Mouse (Mus musculus) MEL (cell line): ENCODE data around the gene Efr3b. TPM values are rescaled to one million over a fixed set of nuclear protein-coding genes. Genes with fewer than 3 reads are reported as not detected.
A peak's percentile ranks its signal among the peaks of the same experiment; 100 is the strongest.

Experiments used
- DNase-seq: peaks from one replicate; pipeline ENCODE4 v3.0.0; 2011; ENCODE audit warnings: low read depth, low spot score
- H3K27ac ChIP-seq: 2 replicates; pipeline ENCODE4 v1.5.1; 2012; ENCODE audit warnings: low read depth, mild to moderate bottlenecking, control low read depth, low read length, moderate library complexity; ENCODE audit not compliant: control insufficient read depth
- H3K27me3 ChIP-seq, 2 experiments: fragments of 150-350 bp in 1 of 2; sonication (generic) in 1 of 2; 2 replicates each; pipeline ENCODE4 v1.6.1; 2012; ENCODE audit warnings: low read length in 2 of 2, mild to moderate bottlenecking in 2 of 2, improper control_type of control experiment in 1 of 2, moderate library complexity in 1 of 2; ENCODE audit not compliant: insufficient read depth in 2 of 2, control insufficient read depth in 1 of 2
- H3K36me3 ChIP-seq, 2 experiments: 2 replicates each; pipeline ENCODE4 v1.6.1; 2012 to 2014; ENCODE audit warnings: low read length in 2 of 2, improper control_type of control experiment in 1 of 2, inconsistent platforms in 1 of 2, mild to moderate bottlenecking in 1 of 2; ENCODE audit not compliant: insufficient read depth in 2 of 2, control insufficient read depth in 1 of 2
- H3K4me1 ChIP-seq, 2 experiments: fragments of 150-350 bp in 1 of 2; sonication (generic) in 1 of 2; 2 replicates each; pipeline ENCODE4 v1.6.1; 2012; ENCODE audit warnings: low read length in 2 of 2, improper control_type of control experiment in 1 of 2, mild to moderate bottlenecking in 1 of 2; ENCODE audit not compliant: insufficient read depth in 2 of 2, control insufficient read depth in 1 of 2
- H3K4me3 ChIP-seq, 2 experiments: fragments of 150-350 bp in 1 of 2; sonication (generic) in 1 of 2; 2 replicates each; pipeline ENCODE4 v1.5.1; 2012; ENCODE audit warnings: low read depth in 2 of 2, low read length in 2 of 2, mild to moderate bottlenecking in 2 of 2, moderate library complexity in 2 of 2, control low read depth in 1 of 2, improper control_type of control experiment in 1 of 2; ENCODE audit not compliant: control insufficient read depth in 1 of 2, insufficient read depth in 1 of 2
- H3K79me2 ChIP-seq: 2 replicates; pipeline ENCODE4 v1.6.1; 2012; ENCODE audit warnings: mild to moderate bottlenecking, low read length, moderate library complexity; ENCODE audit not compliant: control insufficient read depth, poor library complexity, insufficient read depth
- H3K9ac ChIP-seq: 2 replicates; pipeline ENCODE4 v1.6.1; 2012; ENCODE audit warnings: low read depth, mild to moderate bottlenecking, control low read depth, low read length, moderate library complexity; ENCODE audit not compliant: control insufficient read depth, poor library complexity, severe bottlenecking
- H3K9me3 ChIP-seq: fragments of 150-350 bp; sonication (generic); replicated peaks from 2 replicates; pipeline ENCODE4 v1.6.1; 2012; ENCODE audit warnings: mild to moderate bottlenecking, low read length, improper control_type of control experiment, moderate library complexity; ENCODE audit not compliant: insufficient read depth
- BHLHE40 ChIP-seq: IDR thresholded peaks from 2 replicates; pipeline ENCODE4 v1.6.1; 2012; ENCODE audit warnings: low read depth, mild to moderate bottlenecking, inconsistent platforms, low read length, improper control_type of control experiment, borderline replicate concordance
- CHD1 ChIP-seq: IDR thresholded peaks from 2 replicates; pipeline ENCODE4 v1.6.1; 2012; ENCODE audit warnings: low read depth, mild to moderate bottlenecking, inconsistent platforms, low read length, improper control_type of control experiment
- CHD2 ChIP-seq: IDR thresholded peaks from 2 replicates; pipeline ENCODE4 v1.6.1; 2011; ENCODE audit warnings: low read length, improper control_type of control experiment
- CTCF ChIP-seq, 3 experiments: IDR thresholded peaks in 2 of 3; conservative IDR thresholded peaks in 1 of 3; 2 replicates each; pipeline ENCODE4 v1.5.1; 2011 to 2012; ENCODE audit warnings: low read length in 3 of 3, low read depth in 2 of 3, mild to moderate bottlenecking in 2 of 3, improper control_type of control experiment in 1 of 3, inconsistent platforms in 1 of 3, mixed read lengths in 1 of 3, moderate library complexity in 1 of 3; ENCODE audit not compliant: control insufficient read depth in 1 of 3, insufficient read depth in 1 of 3, poor library complexity in 1 of 3, severe bottlenecking in 1 of 3
- ELF1 ChIP-seq: IDR thresholded peaks from 2 replicates; pipeline ENCODE4 v1.6.1; 2014; ENCODE audit warnings: low read depth, mild to moderate bottlenecking, inconsistent platforms, low read length, improper control_type of control experiment, moderate library complexity
- EP300 ChIP-seq, 2 experiments: IDR thresholded peaks; 2 replicates each; pipeline ENCODE4 v1.6.1; 2011; ENCODE audit warnings: improper control_type of control experiment in 2 of 2, low read length in 2 of 2, low read depth in 1 of 2, mild to moderate bottlenecking in 1 of 2
- ETS1 ChIP-seq: IDR thresholded peaks from 2 replicates; pipeline ENCODE4 v1.6.1; 2012; ENCODE audit warnings: low read depth, mild to moderate bottlenecking, inconsistent platforms, low read length, improper control_type of control experiment, moderate library complexity
- GABPA ChIP-seq: IDR thresholded peaks from 2 replicates; pipeline ENCODE4 v1.6.1; 2012; ENCODE audit warnings: low read depth, mild to moderate bottlenecking, inconsistent platforms, low read length, improper control_type of control experiment, moderate library complexity
- HCFC1 ChIP-seq: IDR thresholded peaks from 2 replicates; pipeline ENCODE4 v1.6.1; 2012; ENCODE audit warnings: low read depth, mild to moderate bottlenecking, inconsistent platforms, low read length, improper control_type of control experiment, moderate library complexity
- JUND ChIP-seq: IDR thresholded peaks from 2 replicates; pipeline ENCODE4 v1.6.1; 2011; ENCODE audit warnings: low read depth, mild to moderate bottlenecking, improper control_type of control experiment, low read length
- MAFK ChIP-seq: IDR thresholded peaks from 2 replicates; pipeline ENCODE4 v1.6.1; 2011; ENCODE audit warnings: low read depth, mild to moderate bottlenecking, low read length, improper control_type of control experiment, borderline replicate concordance
- MAX ChIP-seq: IDR thresholded peaks from 2 replicates; pipeline ENCODE4 v1.6.1; 2011; ENCODE audit warnings: low read length, improper control_type of control experiment
- MAZ ChIP-seq: IDR thresholded peaks from 2 replicates; pipeline ENCODE4 v1.6.1; 2012; ENCODE audit warnings: low read depth, mild to moderate bottlenecking, inconsistent platforms, low read length, improper control_type of control experiment
- MXI1 ChIP-seq: IDR thresholded peaks from 2 replicates; pipeline ENCODE4 v1.6.1; 2011; ENCODE audit warnings: mild to moderate bottlenecking, low read depth, low read length, improper control_type of control experiment
- MYB ChIP-seq: IDR thresholded peaks from 2 replicates; pipeline ENCODE4 v1.6.1; 2011; ENCODE audit warnings: mild to moderate bottlenecking, low read depth, low read length, improper control_type of control experiment
- MYC ChIP-seq: IDR thresholded peaks from 2 replicates; pipeline ENCODE4 v1.6.1; 2011; ENCODE audit warnings: low read depth, mild to moderate bottlenecking, low read length, improper control_type of control experiment, moderate library complexity
- NELFE ChIP-seq: IDR thresholded peaks from 2 replicates; pipeline ENCODE4 v1.6.1; 2011; ENCODE audit warnings: low read depth, low read length, improper control_type of control experiment
- POLR2A ChIP-seq, 2 experiments: IDR thresholded peaks; 2 replicates each; pipeline ENCODE4 v1.6.1; 2011 to 2012; ENCODE audit warnings: low read length in 2 of 2, mild to moderate bottlenecking in 2 of 2, control low read depth in 1 of 2, improper control_type of control experiment in 1 of 2, low read depth in 1 of 2, moderate library complexity in 1 of 2; ENCODE audit not compliant: control insufficient read depth in 1 of 2, insufficient read depth in 1 of 2, poor library complexity in 1 of 2
- POLR2AphosphoS2 ChIP-seq: IDR thresholded peaks from 2 replicates; pipeline ENCODE4 v1.6.1; 2011; ENCODE audit warnings: low read length, improper control_type of control experiment
- RCOR1 ChIP-seq: IDR thresholded peaks from 2 replicates; pipeline ENCODE4 v1.6.1; 2012; ENCODE audit warnings: low read depth, mild to moderate bottlenecking, inconsistent platforms, low read length, improper control_type of control experiment
- SIN3A ChIP-seq: IDR thresholded peaks from 2 replicates; pipeline ENCODE4 v1.6.1; 2012; ENCODE audit warnings: low read length, improper control_type of control experiment, inconsistent platforms
- SMC3 ChIP-seq: IDR thresholded peaks from 2 replicates; pipeline ENCODE4 v1.6.1; 2011; ENCODE audit warnings: low read depth, low read length, improper control_type of control experiment
- TAL1 ChIP-seq: IDR thresholded peaks from 2 replicates; pipeline ENCODE4 v1.6.1; 2012; ENCODE audit warnings: mild to moderate bottlenecking, inconsistent platforms, low read length, moderate library complexity, mixed read lengths
- TBP ChIP-seq: IDR thresholded peaks from 2 replicates; pipeline ENCODE4 v1.8.0; 2011; ENCODE audit warnings: low read depth, low read length, improper control_type of control experiment
- TCF12 ChIP-seq: IDR thresholded peaks from 2 replicates; pipeline ENCODE4 v1.6.1; 2014; ENCODE audit warnings: low read depth, mild to moderate bottlenecking, inconsistent platforms, low read length, improper control_type of control experiment, moderate library complexity
- UBTF ChIP-seq: IDR thresholded peaks from 2 replicates; pipeline ENCODE4 v1.6.1; 2012; ENCODE audit warnings: low read depth, mild to moderate bottlenecking, inconsistent platforms, low read length, improper control_type of control experiment, moderate library complexity, borderline replicate concordance; ENCODE audit not compliant: insufficient read depth
- USF1 ChIP-seq: IDR thresholded peaks from 2 replicates; pipeline ENCODE4 v1.6.1; 2014; ENCODE audit warnings: low read depth, mild to moderate bottlenecking, inconsistent platforms, low read length, improper control_type of control experiment, moderate library complexity
- USF2 ChIP-seq, 2 experiments: IDR thresholded peaks; 2 replicates each; pipeline ENCODE4 v1.6.1; 2011 to 2012; ENCODE audit warnings: improper control_type of control experiment in 2 of 2, low read length in 2 of 2, borderline replicate concordance in 1 of 2, inconsistent platforms in 1 of 2, low read depth in 1 of 2, mild to moderate bottlenecking in 1 of 2; ENCODE audit not compliant: insufficient read depth in 1 of 2
- ZC3H11A ChIP-seq: IDR thresholded peaks from 2 replicates; pipeline ENCODE4 v1.6.1; 2012; ENCODE audit warnings: low read depth, mild to moderate bottlenecking, inconsistent platforms, low read length, improper control_type of control experiment
- ZKSCAN1 ChIP-seq: IDR thresholded peaks from 2 replicates; pipeline ENCODE4 v1.6.1; 2012; ENCODE audit warnings: low read depth, mild to moderate bottlenecking, inconsistent platforms, low read length, improper control_type of control experiment, moderate library complexity
- ZMIZ1 ChIP-seq: IDR thresholded peaks from 2 replicates; pipeline ENCODE4 v1.6.1; 2012; ENCODE audit warnings: low read depth, mild to moderate bottlenecking, inconsistent platforms, low read length, improper control_type of control experiment, moderate library complexity
- ZNF384 ChIP-seq: IDR thresholded peaks from 2 replicates; pipeline ENCODE4 v1.6.1; 2012; ENCODE audit warnings: low read depth, mild to moderate bottlenecking, inconsistent platforms, low read length, improper control_type of control experiment
- polyA plus RNA-seq, 2 experiments: library from polyadenylated mRNA; stranded (reverse) in 1 of 2; unstranded in 1 of 2; fragments of >175 nt in 1 of 2; fragments of >200 nt in 1 of 2; gene quantifications; 2 replicates each; pipeline versions ENCODE4 v1.2.1 to v1.2.4; 2012; ENCODE audit warnings: low replicate concordance in 2 of 2, low read depth in 1 of 2; ENCODE audit not compliant: insufficient read length in 2 of 2, insufficient read depth in 1 of 2, missing spikeins in 1 of 2
- total RNA-seq: library from RNA; depleted of rRNA; stranded (reverse); fragments of 300-350 nt; gene quantifications from 2 replicates; pipeline ENCODE4 v1.2.3, GENCODE M21; 2012

The Efr3b gene
- total and polyA plus RNA-seq, 3 experiments: 1.5 to 1.7 TPM; not detected in 1

- peak; percentile 98 for DNase-seq
- Histone ChIP-seq H3K9me3 (no peaks in the 10 kb centered on the region), H3K27me3 (no peaks in the 10 kb centered on the region)
Measured at GRCm38 (mm10) chr12:4082132-4083001, 43.7 kb upstream of the Efr3b start, which contains the start of gene Dnajc27. Gene Dnajc27 (plus strand): TSS chr12:4082583.

DNA sequence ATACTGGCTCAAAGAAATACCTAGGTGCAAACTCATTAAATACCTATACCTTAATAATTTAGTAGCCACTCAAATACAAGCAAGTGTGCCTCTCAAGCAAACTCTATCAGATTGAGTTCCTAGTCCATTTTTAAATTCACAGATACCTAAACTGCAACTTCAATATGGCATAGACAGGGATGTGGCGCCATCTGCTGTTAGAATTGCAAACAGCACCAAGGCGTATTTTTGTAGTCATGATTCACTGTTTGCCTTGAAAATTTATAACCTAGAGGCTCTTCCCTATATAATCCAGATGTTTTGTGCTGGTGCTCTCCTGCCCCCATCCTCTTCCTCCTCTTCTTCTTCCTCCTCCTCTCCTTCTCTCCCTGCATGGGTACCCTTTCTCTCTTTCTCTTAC is 41.6 kb upstream of the Efr3b start:
- peaks cover 13% of the 10 kb centered on the region for H3K79me2 ChIP-seq
- peak; percentile 87 for DNase-seq
- H3K4me3 ChIP-seq: no peak overlapping the region
- H3K27ac ChIP-seq: no peak overlapping the region
- no peaks in the 10 kb centered on the region for H3K9me3 ChIP-seq
- peaks cover 0 to 19% of the 10 kb centered on the region in 2 experiments; a peak in 2 of 4 replicates for H3K36me3 ChIP-seq
- TF ChIP-seq ZKSCAN1 (no peak), TCF12 (no peak), HCFC1 (0 out of 2 replicates have a peak, but pooled peaks have one; percentile 16), TAL1 (no peak), JUND (0 out of 2 replicates have a peak, but pooled peaks have one; percentile 34), BHLHE40 (no peak), GABPA (no peak), SIN3A (peak; percentile 57), CTCF (IDR thresholded peaks at IDR 0.05 in 2 of 3, conservative IDR thresholded peaks at IDR 0.05 in 1 of 3; ENCODE audit: control insufficient read depth in 1 of 3, insufficient read depth in 1 of 3, low read depth in 2 of 3, low read length in 3 of 3, poor library complexity in 1 of 3, severe bottlenecking in 1 of 3) (peak; percentile 75 to 99 (median 88)), ZC3H11A (peak; percentile 99), SMC3 (peak; percentile 98)
- TF ChIP-seq, all 39 proteins: peak for 6
- Histone ChIP-seq H3K27me3 (no peaks in the 10 kb centered on the region), H3K9ac (no peak overlapping the region), H3K4me1 (peaks cover 0 to 19% of the 10 kb centered on the region in 2 experiments; a peak in 3 of 4 replicates)

More at GRCm38 (mm10) chr12:4082132-4083001, 43.7 kb upstream of the Efr3b start, which contains the start of gene Dnajc27:
- Histone ChIP-seq H3K36me3 (peaks cover 0 to 10% of the 10 kb centered on the region in 2 experiments; a peak in 1 of 4 replicates), H3K27ac (peak within 1 kb of the TSS; percentile 89), H3K79me2 (peaks cover 13% of the 10 kb centered on the region), H3K4me3 (peak within 1 kb of the TSS; percentile 63 to 88), H3K9ac (peak within 1 kb of the TSS; percentile 93), H3K4me1 (peaks cover 0 to 9% of the 10 kb centered on the region in 2 experiments; a peak in 2 of 4 replicates)
- TF ChIP-seq MAFK (no peak), EP300 (IDR thresholded peaks at IDR 0.05; ENCODE audit: low read depth in 1 of 2, low read length in 2 of 2) (0 out of 4 replicates have a peak, but pooled peaks of 1 of the 2 experiments have one; percentile 9), ZKSCAN1 (no peak), ZC3H11A (no peak), MAX (peak; percentile 95), CHD1 (no peak), USF1 (peak; percentile 81), MYC (peak; percentile 95), SIN3A (no peak; the same call in 1 of the 2 replicates), CHD2 (peak; percentile 95), HCFC1 (peak; percentile 76), MYB (no peak), POLR2A (IDR thresholded peaks at IDR 0.05; ENCODE audit: control insufficient read depth in 1 of 2, insufficient read depth in 1 of 2, low read depth in 1 of 2, low read length in 2 of 2, poor library complexity in 1 of 2) (peak; percentile 52 to 93; a peak in 3 of 4 replicates), ELF1 (peak; percentile 12; the same call in 1 of the 2 replicates), MXI1 (peak; percentile 87), POLR2AphosphoS2 (peak; percentile 79; the same call in 1 of the 2 replicates), NELFE (peak; percentile 88), ETS1 (peak; percentile 18; the same call in 1 of the 2 replicates), TBP (no peak; the same call in none of the 2 replicates), MAZ (peak; percentile 62; the same call in 1 of the 2 replicates), UBTF (no peak), SMC3 (no peak), ZNF384 (peak; percentile 43), RCOR1 (no peak), ZMIZ1 (peak; percentile 82), USF2 (IDR thresholded peaks at IDR 0.05; ENCODE audit: borderline replicate concordance in 1 of 2, insufficient read depth in 1 of 2, low read depth in 1 of 2, low read length in 2 of 2) (no peak)
